Mouse (Mus musculus) lung, postnatal 25 days (tissue): ENCODE measurements around the gene AW822073.
"Not testable (repeated sequence)": the region's sequence is repeated elsewhere in the genome, so short reads cannot be mapped to it uniquely, and the experiment has no call there.

Source experiments
- DNase-seq: peaks from one replicate; pipeline ENCODE4 v3.0.0; 2022; ENCODE audit warnings: low spot score

Gene AW822073

DNA sequence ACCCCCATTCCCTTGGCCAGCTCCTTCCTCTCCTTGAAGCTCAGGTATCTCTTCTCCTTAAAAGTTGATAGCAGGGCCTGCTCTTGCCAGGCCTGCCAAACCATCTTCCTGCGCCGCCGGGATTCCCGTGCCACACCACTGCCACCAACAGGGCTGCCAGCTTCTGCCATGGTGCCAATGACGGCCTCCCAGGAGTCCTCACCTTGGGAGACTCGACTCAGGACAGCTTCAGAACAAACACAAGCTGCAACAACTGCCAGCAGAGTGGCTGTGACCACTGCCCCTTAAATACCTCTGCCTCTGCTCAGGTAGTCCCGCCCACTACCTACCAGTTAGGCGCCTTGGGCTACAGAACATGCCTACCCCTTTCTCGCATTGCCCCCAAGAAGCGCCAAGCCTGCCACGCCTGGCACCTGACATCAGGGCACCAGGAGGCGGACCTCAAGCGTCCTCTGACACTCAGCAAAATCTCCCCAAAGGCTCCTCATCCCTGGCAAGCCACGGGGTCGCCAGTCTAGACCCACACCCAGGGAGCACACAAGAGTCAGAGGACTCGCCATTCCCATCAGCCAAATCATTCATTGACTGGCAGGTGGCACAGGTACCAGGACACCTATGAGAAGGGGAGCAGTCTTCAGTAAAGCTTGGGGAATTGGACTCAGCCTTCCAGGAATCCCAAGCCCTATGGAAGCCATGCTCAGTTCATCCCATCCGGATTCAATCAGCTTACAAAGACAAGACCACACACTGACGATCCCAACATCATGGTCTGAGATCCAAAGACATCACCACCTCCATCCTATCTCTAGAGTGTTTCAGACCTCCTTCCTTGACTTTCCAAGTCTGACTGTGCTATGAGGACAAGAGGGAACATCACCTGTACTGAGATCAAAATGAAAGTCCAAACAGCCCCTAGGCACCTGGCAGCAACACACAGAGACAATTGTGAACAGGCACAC lies at the start of gene AW822073:
Gene AW822073 (minus strand): TSS at position 104 of the 959 bp plus-strand sequence.
- DNase-seq: peak; percentile 42

DNA sequence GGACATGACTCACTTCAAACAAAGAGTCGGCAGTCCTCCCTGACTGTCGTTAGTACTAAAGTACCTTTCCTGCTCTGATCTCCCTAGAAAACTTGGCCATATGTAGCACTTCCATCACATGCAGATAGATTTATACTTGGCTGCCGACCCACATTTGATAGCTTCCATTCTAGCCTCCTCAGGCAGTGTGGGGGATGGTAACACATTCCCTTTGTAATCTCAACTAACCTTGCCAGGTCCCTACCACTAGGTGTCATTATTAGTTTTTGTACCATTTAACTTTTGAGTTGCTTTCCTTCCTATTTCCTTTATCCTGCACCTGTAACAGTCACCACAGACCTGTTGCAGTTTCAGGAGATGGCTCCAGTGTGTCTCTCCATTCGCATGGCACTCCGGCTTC lies 33.7 kb upstream of the AW822073 start:
- DNase-seq: peak; percentile 11

DNA sequence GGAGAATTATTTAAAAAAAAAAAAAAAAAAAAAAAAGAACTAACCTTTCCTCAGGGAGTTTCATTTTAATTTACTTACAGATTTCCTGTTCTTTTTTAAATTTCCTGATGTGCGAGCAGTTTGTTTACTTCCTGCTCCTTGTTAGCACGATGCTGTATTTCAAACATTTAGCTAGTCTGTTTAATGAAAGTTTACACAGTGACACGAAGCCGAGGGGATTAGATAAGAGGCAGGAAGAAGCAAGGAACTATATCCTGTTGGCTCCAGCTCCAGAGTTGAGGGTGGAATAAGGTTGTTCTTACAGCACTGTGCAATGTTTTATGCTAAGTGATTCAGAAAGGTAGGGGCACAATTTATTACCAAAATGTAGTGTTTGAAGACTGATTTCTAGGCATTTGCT lies 31.2 kb upstream of the AW822073 start:
- DNase-seq: peak; percentile 78

DNA sequence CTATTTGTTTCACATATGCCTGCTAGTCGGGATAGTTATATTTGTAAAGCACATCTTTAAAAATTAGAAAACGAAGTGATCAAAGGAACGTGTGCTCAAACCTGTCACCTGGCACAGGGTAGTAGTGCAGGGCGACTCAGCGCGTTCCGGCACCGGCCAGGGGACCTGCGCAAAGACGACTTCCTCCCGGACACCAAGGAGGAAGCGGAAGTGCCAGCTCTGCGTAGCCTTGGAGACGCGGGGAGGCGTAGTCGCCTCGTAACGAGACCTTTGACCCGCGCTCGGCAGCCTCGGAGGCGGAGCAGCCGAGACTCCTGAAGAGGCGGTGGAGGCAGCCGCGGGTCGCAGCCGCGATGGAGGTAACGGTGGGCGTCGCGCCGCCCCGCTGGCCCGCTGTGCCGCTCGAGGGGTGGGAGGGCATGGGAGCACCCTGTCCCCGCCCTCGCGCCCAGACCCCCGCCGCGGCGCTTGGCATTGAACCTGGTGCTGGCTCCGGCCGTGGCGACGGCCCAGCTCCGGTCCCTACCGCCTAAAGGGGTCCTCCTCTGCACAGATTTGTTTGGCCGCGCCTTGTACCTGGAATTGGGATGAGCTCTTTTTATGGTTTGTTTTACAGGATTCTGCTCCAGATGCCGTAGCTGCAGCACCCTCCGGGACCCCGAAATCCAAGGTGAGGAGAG lies 30.6 kb upstream of the AW822073 start, which contains the start of gene Gcc2:
Gene Gcc2 (plus strand): TSS at position 285 of the 680 bp plus-strand sequence.
- peak; percentile 97 for DNase-seq

DNA sequence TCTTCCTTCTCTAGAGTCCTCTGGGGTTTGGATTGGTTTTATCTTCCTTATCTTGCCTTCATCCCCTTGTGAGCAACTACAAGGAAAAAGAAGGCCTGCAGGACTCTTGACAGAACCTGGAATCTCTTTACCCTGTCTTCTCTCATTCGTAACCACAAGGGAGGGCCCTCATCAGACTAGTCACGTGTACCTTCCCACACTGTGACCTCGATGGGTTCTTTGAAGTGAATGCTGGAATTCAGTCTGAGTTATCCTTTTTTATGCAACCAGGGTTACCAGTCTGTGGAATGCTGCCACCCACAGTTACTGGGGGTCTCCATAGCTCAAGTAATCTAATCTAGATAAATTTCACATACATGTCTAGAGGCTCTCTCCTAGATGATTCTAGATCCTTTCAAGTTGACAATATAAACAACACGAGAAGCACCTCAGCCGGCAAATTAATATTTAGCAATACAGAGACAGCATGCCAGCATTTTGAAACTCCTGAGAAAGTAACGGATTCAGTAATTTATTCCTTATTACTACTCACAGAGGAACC lies 30.0 kb upstream of the AW822073 start:
- no peak for DNase-seq

DNA sequence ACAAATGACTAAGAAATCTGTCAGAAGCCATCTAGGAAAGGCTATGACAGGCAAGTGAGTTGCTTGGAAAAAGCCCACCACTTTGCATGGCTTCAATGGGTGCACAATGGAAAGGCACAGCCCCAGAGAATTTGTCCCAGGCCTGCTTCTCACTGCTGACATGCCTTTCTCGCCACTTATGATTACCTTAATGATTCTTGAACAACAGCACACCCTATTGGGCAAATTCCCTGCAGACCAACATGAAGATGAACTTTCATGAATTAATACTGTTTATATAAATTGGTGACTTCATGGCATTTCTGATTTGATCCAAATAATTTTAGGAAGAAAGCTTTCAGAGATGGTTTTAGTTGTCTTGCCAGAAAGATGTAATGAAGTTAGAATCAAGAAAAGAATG lies 24.8 kb upstream of the AW822073 start:
- DNase-seq: no peak

DNA sequence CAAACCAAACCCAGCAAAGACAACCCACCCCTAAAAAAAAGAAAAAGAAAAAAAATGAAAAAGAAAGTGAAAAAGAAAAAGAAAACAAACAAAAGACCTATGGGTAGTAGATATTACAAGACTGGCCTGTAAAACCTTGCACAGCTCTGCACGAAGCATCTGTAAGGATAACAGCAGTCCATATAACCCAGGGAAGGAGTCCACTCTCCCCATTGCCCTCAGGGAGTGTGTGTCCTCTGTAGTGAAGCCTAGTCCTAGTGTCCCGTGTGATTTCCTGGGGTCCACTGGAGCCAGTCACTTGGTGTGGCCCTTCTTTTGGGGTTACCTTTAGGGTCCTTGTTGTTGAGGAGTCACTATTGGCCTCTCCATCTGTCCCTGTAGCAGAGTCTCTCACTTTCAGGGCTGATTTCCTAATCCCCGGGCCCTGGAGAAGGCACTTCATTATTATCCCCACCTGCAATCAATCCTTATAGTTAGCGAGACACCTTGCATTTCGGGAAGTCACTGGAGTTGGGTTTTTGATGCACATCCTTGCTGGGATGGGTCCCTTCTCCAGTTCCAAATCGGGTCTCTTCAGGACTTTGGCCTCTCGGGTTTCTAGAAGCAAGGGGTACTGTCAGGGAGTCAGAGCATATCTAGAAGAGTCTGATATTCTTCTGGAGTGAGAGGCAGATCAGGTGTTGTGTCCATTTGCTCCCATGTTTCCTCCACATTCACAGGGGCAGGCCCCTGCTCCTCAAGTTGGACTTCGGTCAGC lies 14.4 kb upstream of the AW822073 start:
- DNase-seq: not testable (repeated sequence)

DNA sequence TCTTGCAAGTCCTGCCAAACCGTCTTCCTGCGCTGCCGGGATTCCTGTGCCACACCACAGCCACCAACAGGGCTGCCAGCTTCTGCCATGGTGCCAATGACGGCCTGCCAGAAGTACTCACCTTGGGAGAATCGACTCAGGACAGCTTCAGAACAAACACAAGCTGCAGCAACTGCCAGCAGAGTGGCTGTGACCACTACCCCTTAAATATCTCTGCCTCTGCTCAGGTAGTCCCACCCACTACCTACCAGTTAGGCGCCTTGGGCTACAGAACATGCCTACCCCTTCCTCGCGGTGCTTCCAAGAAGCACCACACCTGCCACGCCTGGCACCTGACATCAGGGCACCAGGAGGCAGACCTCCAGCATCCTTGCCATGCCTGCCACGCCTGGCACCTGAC lies 11.9 kb upstream of the AW822073 start, which contains the start of gene Gm4981:
Gene Gm4981 (minus strand): TSS at position 89 of the 400 bp plus-strand sequence.
- no peak for DNase-seq

DNA sequence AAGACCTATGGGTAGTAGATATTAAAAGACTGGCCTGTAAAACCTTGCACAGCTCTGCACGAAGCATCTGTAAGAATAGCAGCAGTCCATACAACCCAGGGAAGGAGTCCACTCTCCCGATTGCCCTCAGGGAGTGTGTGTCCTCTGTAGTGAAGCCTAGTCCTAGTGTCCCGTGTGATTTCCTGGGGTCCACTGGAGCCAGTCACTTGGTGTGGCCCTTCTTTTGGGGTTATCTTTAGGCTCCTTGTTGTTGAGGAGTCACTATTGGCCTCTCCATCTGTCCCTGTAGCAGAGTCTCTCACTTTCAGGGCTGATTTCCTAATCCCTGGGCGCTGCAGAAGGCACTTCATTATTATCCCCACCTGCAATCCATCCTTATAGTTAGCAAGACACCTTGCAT lies 10.3 kb upstream of the AW822073 start:
- DNase-seq: peak; percentile 13

DNA sequence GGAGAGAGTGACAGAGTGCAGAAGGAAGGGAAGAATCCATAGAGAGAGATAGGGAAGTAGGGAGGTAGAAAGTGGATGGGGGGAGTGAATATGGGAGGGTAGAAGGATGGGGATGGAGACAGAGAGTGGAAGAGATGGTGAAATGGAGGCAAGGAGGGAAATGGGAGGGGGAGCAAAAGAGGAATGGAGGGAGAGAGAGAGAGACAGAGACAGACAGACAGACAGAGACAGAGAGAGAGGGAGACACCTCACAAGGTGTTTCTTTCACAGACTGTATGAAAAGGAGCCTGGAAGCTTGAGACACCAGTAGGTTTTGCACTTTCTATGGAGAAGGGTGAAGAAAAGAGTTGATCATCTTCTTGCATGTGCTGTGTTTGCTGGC lies 9.0 kb upstream of the AW822073 start:
- DNase-seq: peak; percentile 15

DNA sequence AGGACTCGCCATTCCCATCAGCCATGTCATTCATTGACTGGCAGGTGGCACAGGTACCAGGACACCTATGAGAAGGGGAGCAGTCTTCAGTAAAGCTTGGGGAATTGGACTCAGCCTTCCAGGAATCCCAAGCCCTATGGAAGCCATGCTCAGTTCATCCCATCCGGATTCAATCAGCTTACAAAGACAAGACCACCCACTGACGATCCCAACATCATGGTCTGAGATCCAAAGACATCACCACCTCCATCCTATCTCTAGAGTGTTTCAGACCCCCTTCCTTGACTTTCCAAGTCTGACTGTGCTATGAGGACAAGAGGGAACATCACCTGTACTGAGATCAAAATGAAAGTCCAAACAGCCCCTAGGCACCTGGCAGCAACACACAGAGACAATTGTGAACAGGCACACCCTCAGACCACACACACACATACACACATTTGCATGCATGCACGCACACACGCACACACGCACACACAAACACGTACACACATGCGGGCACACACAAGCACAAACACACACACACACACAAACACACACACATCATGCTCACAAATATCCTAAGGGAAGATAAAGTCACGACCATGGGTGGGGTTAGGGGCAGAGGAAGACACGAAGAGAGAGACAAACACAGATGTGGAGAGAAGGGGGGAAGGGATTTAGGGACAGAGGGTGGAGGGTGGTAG lies 8.5 kb upstream of the AW822073 start:
- DNase-seq: peak; percentile 16

DNA sequence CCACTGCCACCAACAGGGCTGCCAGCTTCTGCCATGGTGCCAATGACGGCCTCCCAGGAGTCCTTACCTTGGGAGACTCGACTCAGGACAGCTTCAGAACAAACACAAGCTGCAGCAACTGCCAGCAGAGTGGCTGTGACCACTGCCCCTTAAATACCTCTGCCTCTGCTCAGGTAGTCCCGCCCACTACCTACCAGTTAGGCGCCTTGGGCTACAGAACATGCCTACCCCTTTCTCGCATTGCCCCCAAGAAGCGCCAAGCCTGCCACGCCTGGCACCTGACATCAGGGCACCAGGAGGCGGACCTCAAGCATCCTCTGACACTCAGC lies 7.9 kb upstream of the AW822073 start, which contains the start of gene Duxf3:
Gene Duxf3 (minus strand): TSS at position 35 of the 329 bp plus-strand sequence.
- peak; percentile 9 for DNase-seq

DNA sequence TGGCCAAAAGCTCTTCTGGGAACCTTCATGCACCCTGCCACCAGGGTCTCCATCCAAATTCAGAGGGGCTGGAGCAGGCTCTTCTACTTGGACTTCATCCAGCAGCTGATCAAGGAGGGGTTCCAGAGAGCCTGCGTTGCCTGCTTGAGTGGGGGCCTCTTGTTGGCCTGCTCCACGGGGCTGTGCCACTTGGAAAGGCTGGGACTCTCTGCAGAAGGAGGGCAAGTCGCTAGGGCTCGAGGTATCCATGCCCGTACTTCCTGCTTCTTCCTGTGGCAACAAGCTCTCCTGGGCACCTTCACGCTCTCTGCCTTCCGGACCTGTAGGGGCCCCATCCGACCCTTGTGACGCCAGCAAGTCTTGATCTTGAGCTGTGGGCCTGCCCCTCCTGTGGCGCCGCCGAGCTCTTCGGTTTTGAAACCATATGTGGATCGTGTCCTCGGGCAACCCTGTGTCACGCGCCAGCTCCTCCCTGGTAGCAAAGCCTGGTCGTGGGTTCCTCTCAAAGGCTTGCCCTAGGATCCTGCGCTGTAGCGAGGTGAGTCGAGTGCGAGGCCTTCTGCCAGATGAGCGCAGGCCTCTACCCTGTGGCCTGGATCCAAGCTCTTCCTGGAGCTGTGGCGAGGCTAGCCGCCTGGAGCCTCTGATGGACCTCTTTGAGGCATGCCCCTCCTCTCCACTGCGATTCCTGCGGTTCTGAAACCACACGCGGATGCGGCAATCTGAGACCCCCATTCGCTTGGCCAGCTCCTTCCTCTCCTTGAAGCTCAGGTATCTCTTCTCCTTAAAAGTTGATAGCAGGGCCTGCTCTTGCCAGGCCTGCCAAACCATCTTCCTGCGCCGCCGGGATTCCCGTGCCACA lies 7.3 kb upstream of the AW822073 start:
- peak; percentile 72 for DNase-seq

DNA sequence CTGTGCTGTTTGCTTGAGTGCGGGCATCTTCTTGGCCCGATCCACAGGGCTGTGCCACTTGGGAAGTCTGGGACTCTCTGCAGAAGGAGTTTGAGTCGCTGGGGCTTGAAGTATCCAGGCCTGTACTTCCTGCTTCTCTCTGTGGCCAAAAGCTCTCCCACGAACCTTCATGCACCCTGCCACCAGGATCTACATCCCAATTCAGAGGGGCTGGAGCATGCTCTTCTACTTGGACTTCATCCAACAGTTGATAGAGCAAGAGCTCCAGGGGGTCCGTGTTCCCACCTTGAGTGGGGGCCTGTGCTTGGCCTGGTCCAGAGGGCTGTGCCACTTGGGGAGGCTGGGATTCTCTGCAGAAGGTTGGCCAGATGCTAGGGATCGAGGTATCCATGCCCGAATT lies 6.4 kb upstream of the AW822073 start:
- peak; percentile 33 for DNase-seq

DNA sequence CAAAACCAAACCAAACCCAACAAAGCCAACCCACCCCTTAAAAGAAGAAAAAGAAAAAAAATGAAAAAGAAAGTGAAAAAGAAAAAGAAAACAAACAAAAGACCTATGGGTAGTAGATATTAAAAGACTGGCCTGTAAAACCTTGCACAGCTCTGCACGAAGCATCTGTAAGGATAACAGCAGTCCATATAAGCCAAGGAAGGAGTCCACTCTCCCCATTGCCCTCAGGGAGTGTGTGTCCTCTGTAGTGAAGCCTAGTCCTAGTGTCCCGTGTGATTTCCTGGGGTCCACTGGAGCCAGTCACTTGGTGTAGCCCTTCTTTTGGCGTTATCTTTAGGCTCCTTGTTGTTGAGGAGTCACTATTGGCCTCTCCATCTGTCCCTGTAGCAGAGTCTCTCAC lies 5.3 kb upstream of the AW822073 start:
- DNase-seq: peak; percentile 2

DNA sequence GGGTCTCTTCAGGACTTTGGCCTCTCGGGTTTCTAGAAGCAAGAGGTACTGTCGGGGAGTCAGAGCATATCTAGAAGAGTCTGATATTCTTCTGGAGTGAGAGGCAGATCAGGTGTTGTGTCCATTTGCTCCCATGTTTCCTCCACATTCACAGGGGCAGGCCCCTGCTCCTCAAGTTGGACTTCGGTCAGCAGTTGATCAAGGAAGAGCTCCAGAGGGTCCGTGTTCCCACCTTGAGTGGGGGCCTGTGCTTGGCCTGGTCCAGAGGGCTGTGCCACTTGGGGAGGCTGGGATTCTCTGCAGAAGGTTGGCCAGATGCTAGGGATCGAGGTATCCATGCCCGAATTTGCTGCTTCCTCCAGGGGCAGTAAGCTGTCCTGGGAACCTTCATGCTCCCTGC lies 3.1 kb upstream of the AW822073 start:
- DNase-seq: peak; percentile 10

DNA sequence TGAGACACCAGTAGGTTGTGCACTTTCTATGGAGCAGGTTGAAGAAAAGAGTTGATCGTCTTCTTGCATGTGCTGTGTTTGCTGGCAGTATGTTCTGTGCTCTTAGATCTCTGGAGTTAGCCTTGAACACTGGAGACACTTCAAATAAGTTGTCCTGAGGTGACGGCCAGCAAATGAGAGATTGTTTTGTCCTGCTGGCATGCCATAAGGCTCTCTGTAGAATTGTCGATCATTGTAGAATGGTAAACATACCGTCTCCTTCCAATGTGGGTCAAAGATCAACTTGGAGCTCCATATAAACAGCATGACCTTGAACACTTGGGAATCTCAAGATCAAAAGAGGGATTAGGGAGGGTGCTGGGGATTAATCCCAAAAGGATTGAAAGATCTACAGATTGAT lies 1.6 kb upstream of the AW822073 start:
- DNase-seq: peak; percentile 20

DNA sequence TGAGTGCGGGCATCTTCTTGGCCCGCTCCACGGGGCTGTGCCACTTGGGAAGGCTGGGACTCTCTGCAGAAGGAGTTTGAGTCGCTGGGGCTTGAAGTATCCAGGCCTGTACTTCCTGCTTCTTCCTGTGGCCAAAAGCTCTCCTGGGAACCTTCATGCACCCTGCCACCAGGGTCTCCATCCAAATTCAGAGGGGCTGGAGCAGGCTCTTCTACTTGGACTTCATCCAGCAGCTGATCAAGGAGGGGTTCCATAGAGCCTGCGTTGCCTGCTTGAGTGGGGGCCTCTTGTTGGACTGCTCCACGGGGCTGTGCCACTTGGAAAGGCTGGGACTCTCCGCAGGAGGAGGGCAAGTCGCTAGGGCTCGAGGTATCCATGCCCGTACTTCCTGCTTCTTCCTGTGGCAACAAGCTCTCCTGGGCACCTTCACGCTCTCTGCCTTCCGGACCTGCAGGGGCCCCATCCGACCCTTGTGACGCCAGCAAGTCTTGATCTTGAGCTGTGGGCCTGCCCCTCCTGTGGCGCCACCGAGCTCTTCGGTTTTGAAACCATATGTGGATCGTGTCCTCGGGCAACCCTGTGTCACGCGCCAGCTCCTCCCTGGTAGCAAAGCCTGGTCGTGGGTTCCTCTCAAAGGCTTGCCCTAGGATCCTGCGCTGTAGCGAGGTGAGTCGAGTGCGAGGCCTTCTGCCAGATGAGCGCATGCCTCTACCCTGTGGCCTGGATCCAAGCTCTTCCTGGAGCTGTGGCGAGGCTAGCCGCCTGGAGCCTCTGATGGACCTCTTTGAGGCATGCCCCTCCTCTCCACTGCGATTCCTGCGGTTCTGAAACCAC lies 541 bp downstream of the AW822073 start:
- DNase-seq: peak; percentile 60

DNA sequence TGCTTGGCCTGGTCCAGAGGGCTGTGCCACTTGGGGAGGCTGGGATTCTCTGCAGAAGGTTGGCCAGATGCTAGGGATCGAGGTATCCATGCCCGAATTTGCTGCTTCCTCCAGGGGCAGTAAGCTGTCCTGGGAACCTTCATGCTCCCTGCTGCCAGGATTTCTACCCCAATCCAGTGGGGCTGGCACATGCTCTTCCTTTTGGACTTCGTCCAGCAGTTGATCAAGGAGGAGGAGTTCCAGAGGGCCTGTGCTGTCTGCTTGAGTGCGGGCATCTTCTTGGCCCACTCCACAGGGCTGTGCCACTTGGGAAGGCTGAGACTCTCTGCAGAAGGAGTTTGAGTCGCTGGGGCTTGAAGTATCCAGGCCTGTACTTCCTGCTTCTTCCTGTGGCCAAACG lies 1.6 kb downstream of the AW822073 start:
- not testable (repeated sequence) for DNase-seq

DNA sequence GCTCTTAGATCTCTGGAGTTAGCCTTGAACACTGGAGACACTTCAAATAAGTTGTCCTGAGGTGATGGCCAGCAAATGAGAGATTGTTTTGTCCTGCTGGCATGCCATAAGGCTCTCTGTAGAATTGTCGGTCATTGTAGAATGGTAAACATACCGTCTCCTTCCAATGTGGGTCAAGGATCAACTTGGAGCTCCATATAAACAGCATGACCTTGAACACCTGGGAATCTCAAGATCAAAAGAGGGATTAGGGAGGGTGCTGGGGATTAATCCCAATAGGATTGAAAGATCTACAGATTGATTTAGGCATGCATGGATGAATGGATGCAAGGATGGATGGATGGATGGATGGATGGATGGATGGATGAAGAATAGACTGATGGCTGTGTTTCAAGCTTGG lies 3.2 kb downstream of the AW822073 start:
- peak; percentile 43 for DNase-seq
